Mouse (Mus musculus): ENCODE data around the gene Pinlyp.
"Not testable (repeated sequence)": the region's sequence is repeated elsewhere in the genome, so short reads cannot be mapped to it uniquely, and the experiment has no call there.

GRCm38 (mm10) chr7:24516319-24516718 lies 29.6 kb downstream of the Pinlyp start:
- peak; percentile 29; the same call in 1 of the 2 replicates for TF ChIP-seq CTCF (IDR thresholded peaks at IDR 0.05; ENCODE audit: borderline replicate concordance, insufficient read depth, low read depth, low read length)
- not testable (repeated sequence) for TF ChIP-seq POLR2A (IDR thresholded peaks at IDR 0.05; ENCODE audit: borderline replicate concordance, insufficient read depth, low read length)

All from cerebellum, adult 2 months (tissue).